Mouse (Mus musculus): ENCODE data around the gene Fcor. TPM values are rescaled to one million over a fixed set of nuclear protein-coding genes. Genes with fewer than 3 reads are reported as not detected.
A peak's percentile ranks its signal among the peaks of the same experiment; 100 is the strongest.

Fcor gene
- 10.9 TPM in 1 of 2 replicates, not detected in the other for polyA plus RNA-seq (2011; ENCODE audit: insufficient read depth, insufficient read length, low replicate concordance, missing spikeins)

- WGBS: under 1% methylated on average over 23 of the region's 23 CpGs
- Histone ChIP-seq H3K27ac (ENCODE audit: control insufficient read depth, insufficient read depth, low read depth, low read length, poor library complexity) (peak within 1 kb of the TSS; percentile 17), H3K4me3 (replicated peaks; ENCODE audit: control insufficient read depth, low read depth, low read length) (peak within 1 kb of the TSS; percentile 63), H3K4me1 (ENCODE audit: control insufficient read depth, insufficient read depth, low read length) (no peaks in the 10 kb centered on the region; the same call in 1 of the 2 replicates)
- peak; percentile 95 for TF ChIP-seq CTCF (IDR thresholded peaks at IDR 0.05; ENCODE audit: control insufficient read depth, insufficient read depth, low read length)
- peak; percentile 31; the same call in 1 of the 2 replicates for TF ChIP-seq POLR2A (IDR thresholded peaks at IDR 0.05; ENCODE audit: borderline replicate concordance, control insufficient read depth, low read depth, low read length)
These were observed at the start of gene Fcor for GRCm38 (mm10) chr8:3671980-3672491. TSS of gene Fcor (minus strand) at chr8:3672362.

DNA sequence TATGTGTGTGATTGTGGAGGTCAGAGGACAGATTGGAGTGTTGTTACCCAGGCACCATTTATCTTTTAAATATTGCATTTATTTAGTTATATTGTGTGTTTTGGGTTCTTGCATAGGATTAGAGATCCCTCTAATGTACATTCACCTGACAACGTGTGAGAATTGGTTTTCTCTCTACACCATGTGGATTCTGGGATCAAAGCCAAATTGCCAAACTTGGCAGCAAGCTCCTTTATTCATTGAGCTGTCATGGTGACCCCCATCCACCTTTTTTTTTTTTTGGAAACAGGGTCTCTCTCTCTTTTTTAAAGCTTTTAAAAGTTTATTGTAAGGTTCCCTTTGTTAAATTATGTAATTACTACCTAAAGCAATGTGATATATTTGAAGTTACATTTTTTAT, 48.9 kb upstream of the Fcor start:
- H3K4me1 ChIP-seq (ENCODE audit: control insufficient read depth, insufficient read depth, low read length): no peaks in the 10 kb centered on the region
- TF ChIP-seq POLR2A (IDR thresholded peaks at IDR 0.05; ENCODE audit: borderline replicate concordance, control insufficient read depth, low read depth, low read length) (no peak), CTCF (IDR thresholded peaks at IDR 0.05; ENCODE audit: control insufficient read depth, insufficient read depth, low read length) (no peak)
- H3K4me3 ChIP-seq (replicated peaks; ENCODE audit: control insufficient read depth, low read depth, low read length): no peak overlapping the region
- 35% methylated on average over 1 of the region's 1 CpGs for WGBS
- H3K27ac ChIP-seq (ENCODE audit: control insufficient read depth, insufficient read depth, low read depth, low read length, poor library complexity): no peak overlapping the region

GRCm38 (mm10) chr8:3720551-3720950, 48.4 kb upstream of the Fcor start, which contains the start of gene Clec4g:
TSS of gene Clec4g (minus strand) at chr8:3720651.
- 65% methylated on average over 5 of the region's 5 CpGs for WGBS
- H3K27ac ChIP-seq (ENCODE audit: control insufficient read depth, insufficient read depth, low read depth, low read length, poor library complexity): no peak within 1 kb of the TSS
- H3K4me3 ChIP-seq (replicated peaks; ENCODE audit: control insufficient read depth, low read depth, low read length): no peak within 1 kb of the TSS
- H3K4me1 ChIP-seq (ENCODE audit: control insufficient read depth, insufficient read depth, low read length): no peaks in the 10 kb centered on the region
- TF ChIP-seq CTCF (IDR thresholded peaks at IDR 0.05; ENCODE audit: control insufficient read depth, insufficient read depth, low read length): no peak
- no peak for TF ChIP-seq POLR2A (IDR thresholded peaks at IDR 0.05; ENCODE audit: borderline replicate concordance, control insufficient read depth, low read depth, low read length)

- peak; percentile 99 for TF ChIP-seq CTCF (IDR thresholded peaks at IDR 0.05; ENCODE audit: control insufficient read depth, insufficient read depth, low read length)
- no peak for TF ChIP-seq POLR2A (IDR thresholded peaks at IDR 0.05; ENCODE audit: borderline replicate concordance, control insufficient read depth, low read depth, low read length)
- whole genome bisulfite sequencing: 31% methylated on average over 14 of the region's 14 CpGs
- H3K4me3 ChIP-seq (replicated peaks; ENCODE audit: control insufficient read depth, low read depth, low read length): no peak overlapping the region
These were observed 46.4 kb upstream of the Fcor start for GRCm38 (mm10) chr8:3718559-3718958.

GRCm38 (mm10) chr8:3717321-3717954, 45.3 kb upstream of the Fcor start:
- TF ChIP-seq POLR2A (IDR thresholded peaks at IDR 0.05; ENCODE audit: borderline replicate concordance, control insufficient read depth, low read depth, low read length) (no peak), CTCF (IDR thresholded peaks at IDR 0.05; ENCODE audit: control insufficient read depth, insufficient read depth, low read length) (no peak)
- WGBS: 85% methylated on average over 12 of the region's 12 CpGs

More at GRCm38 (mm10) chr8:3718559-3718958, 46.4 kb upstream of the Fcor start:
- Histone ChIP-seq H3K4me1 (ENCODE audit: control insufficient read depth, insufficient read depth, low read length) (no peaks in the 10 kb centered on the region), H3K27ac (ENCODE audit: control insufficient read depth, insufficient read depth, low read depth, low read length, poor library complexity) (no peak overlapping the region)

GRCm38 (mm10) chr8:3711646-3712045, 39.5 kb upstream of the Fcor start:
- no peak for TF ChIP-seq POLR2A (IDR thresholded peaks at IDR 0.05; ENCODE audit: borderline replicate concordance, control insufficient read depth, low read depth, low read length)
- TF ChIP-seq CTCF (IDR thresholded peaks at IDR 0.05; ENCODE audit: control insufficient read depth, insufficient read depth, low read length): no peak
- peak overlapping the region; percentile 79 for H3K27ac ChIP-seq (ENCODE audit: control insufficient read depth, insufficient read depth, low read depth, low read length, poor library complexity)
- WGBS: 2% methylated on average over 2 of the region's 2 CpGs
- H3K4me3 ChIP-seq (replicated peaks; ENCODE audit: control insufficient read depth, low read depth, low read length): peak overlapping the region; percentile 47
- H3K4me1 ChIP-seq (ENCODE audit: control insufficient read depth, insufficient read depth, low read length): peaks cover 9% of the 10 kb centered on the region

More at GRCm38 (mm10) chr8:3717321-3717954, 45.3 kb upstream of the Fcor start:
- H3K27ac ChIP-seq (ENCODE audit: control insufficient read depth, insufficient read depth, low read depth, low read length, poor library complexity): no peak overlapping the region
- H3K4me1 ChIP-seq (ENCODE audit: control insufficient read depth, insufficient read depth, low read length): no peaks in the 10 kb centered on the region
- H3K4me3 ChIP-seq (replicated peaks; ENCODE audit: control insufficient read depth, low read depth, low read length): no peak overlapping the region

GRCm38 (mm10) chr8:3710312-3710711, 38.1 kb upstream of the Fcor start:
- TF ChIP-seq POLR2A (IDR thresholded peaks at IDR 0.05; ENCODE audit: borderline replicate concordance, control insufficient read depth, low read depth, low read length) (no peak), CTCF (IDR thresholded peaks at IDR 0.05; ENCODE audit: control insufficient read depth, insufficient read depth, low read length) (no peak)
- 33% methylated on average over 3 of the region's 3 CpGs for WGBS
- Histone ChIP-seq H3K4me1 (ENCODE audit: control insufficient read depth, insufficient read depth, low read length) (peaks cover 9% of the 10 kb centered on the region), H3K4me3 (replicated peaks; ENCODE audit: control insufficient read depth, low read depth, low read length) (no peak overlapping the region), H3K27ac (ENCODE audit: control insufficient read depth, insufficient read depth, low read depth, low read length, poor library complexity) (peak overlapping the region; percentile 87)

DNA sequence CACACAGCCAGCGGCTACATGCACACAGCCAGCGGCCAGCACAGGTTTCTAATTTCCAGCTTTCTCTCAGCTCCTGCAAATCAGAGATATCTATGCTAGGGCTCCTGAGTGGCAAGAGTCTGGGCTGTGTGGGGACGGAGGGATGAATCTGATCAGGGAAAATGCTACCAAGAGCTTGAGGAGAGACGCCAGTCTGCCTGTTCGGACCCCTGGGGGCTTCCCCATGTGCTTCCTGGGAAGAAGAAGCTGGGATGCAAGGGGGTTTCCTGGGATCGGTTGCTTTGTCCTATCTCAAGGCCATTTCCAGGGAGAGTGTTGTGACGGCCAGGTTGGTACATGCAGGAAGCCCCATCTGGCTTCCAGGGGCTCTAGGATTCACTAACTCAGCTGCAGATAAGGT, 35.4 kb upstream of the Fcor start:
- TF ChIP-seq CTCF (IDR thresholded peaks at IDR 0.05; ENCODE audit: control insufficient read depth, insufficient read depth, low read length) (no peak), POLR2A (IDR thresholded peaks at IDR 0.05; ENCODE audit: borderline replicate concordance, control insufficient read depth, low read depth, low read length) (no peak)
- Histone ChIP-seq H3K4me1 (ENCODE audit: control insufficient read depth, insufficient read depth, low read length) (peaks cover 9% of the 10 kb centered on the region), H3K27ac (ENCODE audit: control insufficient read depth, insufficient read depth, low read depth, low read length, poor library complexity) (no peak overlapping the region), H3K4me3 (replicated peaks; ENCODE audit: control insufficient read depth, low read depth, low read length) (no peak overlapping the region)
- 78% methylated on average over 7 of the region's 7 CpGs for WGBS

All from bone marrow, adult 2 months (tissue).